9 mouse cellular contexts compared by ENCODE assay signal in the genomic region with DNA sequence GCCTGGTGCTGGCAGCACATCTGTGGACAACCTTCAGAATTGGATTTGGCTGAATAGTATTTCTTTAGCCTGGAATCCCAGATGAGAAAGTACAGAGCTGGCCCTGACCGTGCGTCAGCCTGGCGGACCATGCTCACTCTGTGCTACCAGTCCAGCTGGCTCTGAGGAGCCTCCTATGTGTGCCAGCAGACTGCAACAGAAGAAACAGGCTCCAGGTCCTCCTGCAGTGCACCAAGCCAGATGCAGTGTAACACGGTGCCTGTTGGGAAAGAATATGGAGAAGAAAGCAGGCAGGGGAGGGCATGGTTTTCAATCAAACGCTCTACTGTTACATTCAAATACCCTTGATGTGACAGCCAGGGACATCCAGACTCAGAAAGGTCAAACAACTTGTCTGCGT. TPM values are rescaled to one million over a fixed set of nuclear protein-coding genes. Genes with fewer than 3 reads are reported as not detected.
A peak's percentile ranks its signal among the peaks of the same experiment; 100 is the strongest.
DNase-seq lines count a peak whose midpoint lies in the region; ATAC-seq lines count a peak whose summit lies in the region.
"Had no signal": no experiment of that assay in that cellular context is flagged by ENCODE, and none has a peak within 500 bp of the region (broad histone marks: within the 10 kb centered on the region; RNA-seq: fewer than 3 reads in every experiment).

No protein-coding gene starts in this region.

- no peak for DNase-seq in frontal cortex, postnatal 25 days (ENCODE audit: low spot score in 2 of 2)
- DNase-seq in NIH3T3 (ENCODE audit: low read depth) = peak; percentile 52
- peak; percentile 50 to 53 for DNase-seq in cerebellum, postnatal 36 days
- DNase-seq in heart, postnatal 4 days = peak; percentile 19
- DNase-seq in thymus, postnatal 36 days = no peak
- DNase-seq in embryonic facial prominence, embryonic 10.5 days (ENCODE audit: low spot score) = no peak

- no peak overlapping the region for H3K4me3 ChIP-seq in embryonic facial prominence, embryonic 10.5 days

- H3K27ac ChIP-seq in embryonic facial prominence, embryonic 10.5 days (replicated peaks) = no peak overlapping the region
- H3K27ac ChIP-seq: liver, embryonic 14.5 days had no signal

- H3K4me1 ChIP-seq in embryonic facial prominence, embryonic 10.5 days = peaks cover 61% of the 10 kb centered on the region

- 84% methylated on average over 6 of the region's 6 CpGs for WGBS in embryonic facial prominence, embryonic 10.5 days

- peak; percentile 25 for ATAC-seq in frontal cortex, adult (ENCODE audit: low TSS enrichment)
- ATAC-seq in inflammation-experienced regulatory T-cells, adult 6 months = no peak

- no peaks in the 10 kb centered on the region for H3K9me3 ChIP-seq in embryonic facial prominence, embryonic 10.5 days

- no peaks in the 10 kb centered on the region for H3K36me3 ChIP-seq in embryonic facial prominence, embryonic 10.5 days (replicated peaks)

- H3K27me3 ChIP-seq in embryonic facial prominence, embryonic 10.5 days (replicated peaks; ENCODE audit: low read depth, poor library complexity, severe bottlenecking) = 0 out of 2 replicates have a peak, but pooled peaks cover 4% of the 10 kb centered on the region

RNA-seq across cellular contexts. Expression of a gene that starts 48.3 kb away (rescaled TPM):
- 10 to 100 TPM; 10.9 to 12.6 TPM for total RNA-seq in heart, postnatal 4 days (2021)
- polyA plus RNA-seq in embryonic facial prominence, embryonic 10.5 days (2016; fragmentation: Nextera tagmentation; extraction: Ambion mirVana) = 0.85 and 1.1 TPM in 2 replicates
- polyA plus RNA-seq in inflammation-experienced regulatory T-cells, adult 6 months (2017; shearing (Covaris generic)) = not detected

Comparison
In these comparisons a context has a peak if more than half of its experiments do, and no peak if none do; other contexts are left out.
1. DNase-seq: peak in NIH3T3 (single experiment), cerebellum, postnatal 36 days (2 of 2) and heart, postnatal 4 days (single experiment); none in frontal cortex, postnatal 25 days (0 of 2), thymus, postnatal 36 days (0 of 2) and embryonic facial prominence, embryonic 10.5 days (single experiment).